ENCODE assay signal across 15 mouse cellular contexts in the genomic region with DNA sequence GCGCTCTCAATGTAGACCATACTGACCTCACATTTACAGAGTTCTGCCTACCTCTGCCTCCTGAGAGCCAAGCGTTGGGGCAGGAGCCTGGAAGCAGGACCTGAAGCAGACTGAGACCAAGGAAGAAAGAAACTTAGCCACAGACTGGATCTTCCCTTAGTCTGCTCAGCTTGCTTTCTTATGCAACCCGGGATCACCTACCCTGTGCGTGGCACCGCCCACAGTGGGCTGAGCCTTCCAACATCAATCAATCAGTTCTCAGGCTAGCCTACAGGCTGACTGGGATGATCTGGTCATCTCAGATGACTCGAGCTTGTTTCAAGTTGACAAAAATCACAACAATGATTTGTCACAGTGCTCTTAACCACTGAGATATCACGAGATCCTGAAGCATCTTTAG. TPM values are rescaled to one million over a fixed set of nuclear protein-coding genes. Genes with fewer than 3 reads are reported as not detected.
DNase-seq lines count a peak whose midpoint lies in the region; ATAC-seq and TF ChIP-seq lines count a peak whose summit lies in the region.
"Had no signal": no experiment of that assay in that cellular context is flagged by ENCODE, and none has a peak within 500 bp of the region (broad histone marks: within the 10 kb centered on the region; RNA-seq: fewer than 3 reads in every experiment).

No protein-coding gene starts in this region.

- no peak for TF ChIP-seq CTCF in spleen, adult 2 months (IDR thresholded peaks at IDR 0.05; ENCODE audit: extremely low read depth, insufficient read depth, insufficient read length, insufficient replicate concordance)
- no peak for TF ChIP-seq CTCF in cerebellum, adult 2 months (IDR thresholded peaks at IDR 0.05; ENCODE audit: borderline replicate concordance, insufficient read depth, low read depth, low read length)

- WGBS in spleen, adult 2 months, result 71% methylated on average over 7 of the region's 7 CpGs
- WGBS in cerebellum, adult 2 months, result 71% methylated on average over 7 of the region's 7 CpGs

- H3K27me3 ChIP-seq in spleen, adult 2 months (ENCODE audit: control insufficient read depth, insufficient read depth, low read length), result no peaks in the 10 kb centered on the region
- H3K27me3 ChIP-seq in myocyte (ENCODE audit: control insufficient read depth, insufficient read depth, insufficient read length), result no peaks in the 10 kb centered on the region
- no peaks in the 10 kb centered on the region for H3K27me3 ChIP-seq in cerebellum, adult 2 months (ENCODE audit: control insufficient read depth, insufficient read depth, low read length)
- H3K27me3 ChIP-seq: limb, embryonic 15.5 days had no signal

- H3K36me3 ChIP-seq in spleen, adult 2 months (ENCODE audit: control insufficient read depth, insufficient read depth, low read length), result no peaks in the 10 kb centered on the region
- H3K36me3 ChIP-seq in myocyte (ENCODE audit: control insufficient read depth, insufficient read depth), result no peaks in the 10 kb centered on the region
- H3K36me3 ChIP-seq: forebrain, embryonic 12.5 days; limb, embryonic 15.5 days; lung, embryonic 15.5 days; neural tube, embryonic 12.5 days had no signal

- H3K4me1 ChIP-seq in spleen, adult 2 months (ENCODE audit: control insufficient read depth, insufficient read depth, insufficient read length), result peaks cover 7% of the 10 kb centered on the region; the same call in 1 of the 2 replicates
- H3K4me1 ChIP-seq in cerebellum, adult 2 months (ENCODE audit: control insufficient read depth, insufficient read depth, low read length), result peaks cover 2% of the 10 kb centered on the region; the same call in 1 of the 2 replicates

- ATAC-seq in CD4-positive, CD25-positive, alpha-beta regulatory T cell, adult 4 months, result no peak
- ATAC-seq: hindbrain, postnatal 0 days had no signal

- DNase-seq in CD4-positive, CD25-positive, alpha-beta regulatory T cell, adult 2 months (ENCODE audit: low read depth, low spot score), result peak; percentile 78
- DNase-seq in spleen, adult 2 months (ENCODE audit: low read depth in 1 of 2, low spot score in 2 of 2), result no peak
- no peak for DNase-seq in spleen, postnatal 4 days (ENCODE audit: low spot score in 2 of 2)
- peak; percentile 80 for DNase-seq in R1 (ENCODE audit: low read depth, low spot score)
- DNase-seq in cerebellum, adult 2 months, result no peak
- no peak for DNase-seq in c-Kit-positive CD71-positive TER-119-positive erythroid progenitor cells, embryonic 14.5 days (ENCODE audit: low spot score)
- DNase-seq: gastrocnemius, postnatal 25 days; right cerebral cortex, postnatal 25 days had no signal

- H3K27ac ChIP-seq in spleen, adult 2 months (ENCODE audit: insufficient read depth, low read length), result peak overlapping the region; percentile 52
- no peak overlapping the region for H3K27ac ChIP-seq in cerebellum, adult 2 months (ENCODE audit: insufficient read depth, low read length)
- H3K27ac ChIP-seq: forebrain, embryonic 12.5 days; hindbrain, postnatal 0 days; limb, embryonic 15.5 days; lung, embryonic 15.5 days; neural tube, embryonic 12.5 days had no signal

- H3K4me2 ChIP-seq in myocyte (ENCODE audit: low read depth), result peak overlapping the region; percentile 45
- H3K4me2 ChIP-seq: limb, embryonic 15.5 days had no signal

- TF ChIP-seq POLR2A in spleen, adult 2 months (IDR thresholded peaks at IDR 0.05; ENCODE audit: low read depth, low read length), result no peak
- TF ChIP-seq POLR2A in myocyte (IDR thresholded peaks at IDR 0.05; ENCODE audit: insufficient read length, low read depth), result peak; percentile 66
- TF ChIP-seq POLR2A in cerebellum, adult 2 months (IDR thresholded peaks at IDR 0.05; ENCODE audit: borderline replicate concordance, insufficient read depth, low read length), result no peak

- H3K4me3 ChIP-seq in spleen, adult 2 months (ENCODE audit: extremely low read depth, insufficient read depth, insufficient read length), result no peak overlapping the region
- H3K4me3 ChIP-seq in myocyte, result no peak overlapping the region
- H3K4me3 ChIP-seq in cerebellum, adult 2 months (replicated peaks; ENCODE audit: insufficient read depth, low read depth, low read length), result no peak overlapping the region
- H3K4me3 ChIP-seq: forebrain, embryonic 12.5 days; limb, embryonic 15.5 days; lung, embryonic 15.5 days; neural tube, embryonic 12.5 days had no signal

- no peak overlapping the region for H3ac ChIP-seq in myocyte (ENCODE audit: control insufficient read depth, insufficient read length)

- no peaks in the 10 kb centered on the region for H3K79me2 ChIP-seq in myocyte (ENCODE audit: control insufficient read depth, insufficient read depth)

TF ChIP-seq in myocyte, 11 proteins besides CTCF, POLR2A, EP300 and RAD21:
- TF ChIP-seq CEBPB (IDR thresholded peaks at IDR 0.05; ENCODE audit: insufficient read depth, poor library complexity, severe bottlenecking), result 0 out of 2 replicates have a peak, but pooled peaks have one; percentile 49
- peak; percentile 42 for TF ChIP-seq POLR2AphosphoS2 (IDR thresholded peaks at IDR 0.05; ENCODE audit: insufficient read length, low read depth)
- TF ChIP-seq MYOG (IDR thresholded peaks at IDR 0.05; ENCODE audit: control insufficient read depth in 1 of 3, insufficient read depth in 1 of 3, insufficient read length in 2 of 3, low read depth in 2 of 3), result no peak

RNA-seq across cellular contexts. Expression of a gene that starts 7.5 kb away (rescaled TPM):
- 1 to 10 TPM; 5.7 to 7.7 TPM for polyA plus RNA-seq in CD4-positive, CD25-positive, alpha-beta regulatory T cell, adult 4 months (2017; shearing (Covaris generic))
- 11.0 and 13.9 TPM in 2 replicates for polyA plus RNA-seq in spleen, adult 2 months (2012; rRNA removed)
- 13.3 TPM for polyA plus RNA-seq in myocyte (2012; fragmentation: generic; extraction: Trizol)
- polyA plus RNA-seq in cerebellum, adult 2 months (2012; rRNA removed), result 30.1 and 31.2 TPM in 2 replicates

RNA-seq across cellular contexts. Expression of a gene that starts 24.9 kb away (rescaled TPM):
- 100 to 1,000 TPM in 1 of 2 experiments, 10 to 100 TPM in 1; 63.9 to 105 TPM for polyA plus RNA-seq in CD4-positive, CD25-positive, alpha-beta regulatory T cell, adult 4 months (2017; shearing (Covaris generic))
- 13.9 and 16.1 TPM in 2 replicates for polyA plus RNA-seq in spleen, adult 2 months (2012; rRNA removed)
- 26.0 TPM for polyA plus RNA-seq in myocyte (2012; fragmentation: generic; extraction: Trizol)
- polyA plus RNA-seq in cerebellum, adult 2 months (2012; rRNA removed), result 9.0 and 13.1 TPM in 2 replicates

Comparison
In these comparisons a context has a peak if more than half of its experiments do, and no peak if none do; other contexts are left out.
1. DNase-seq: peak in CD4-positive, CD25-positive, alpha-beta regulatory T cell, adult 2 months (single experiment) and R1 (single experiment); none in spleen, adult 2 months (0 of 2), spleen, postnatal 4 days (0 of 2), cerebellum, adult 2 months (0 of 2) and c-Kit-positive CD71-positive TER-119-positive erythroid progenitor cells, embryonic 14.5 days (single experiment).